Mouse (Mus musculus) C2C12 (cell line): ENCODE results near the gene Yod1.

Source experiments
- CEBPB ChIP-seq: IDR thresholded peaks from one replicate; pipeline ENCODE4 v1.6.1; 2011; ENCODE audit warnings: low read depth, mild to moderate bottlenecking, control low read depth, moderate library complexity
- CTCF ChIP-seq: IDR thresholded peaks from one replicate; pipeline ENCODE4 v1.5.1; 2011; ENCODE audit not compliant: control insufficient read depth, insufficient read depth, insufficient read length
- MAX ChIP-seq: IDR thresholded peaks from one replicate; pipeline ENCODE4 v1.6.1; 2011; ENCODE audit warnings: mild to moderate bottlenecking, control low read depth
- MYOG ChIP-seq: IDR thresholded peaks from one replicate; pipeline ENCODE4 v1.6.1; 2011; ENCODE audit not compliant: control insufficient read depth, insufficient read length; ENCODE audit errors: extremely low read depth
- USF1 ChIP-seq: IDR thresholded peaks from one replicate; pipeline ENCODE4 v1.6.1; 2011; ENCODE audit warnings: low read depth, mild to moderate bottlenecking, control low read depth, moderate library complexity

- TF ChIP-seq MAX (no peak), CTCF (no peak), USF1 (no peak), MYOG (no peak), CEBPB (no peak)
Observed at GRCm38 (mm10) chr1:130710283-130711080, 6.6 kb upstream of the Yod1 start.
